Mouse (Mus musculus) neural tube, embryonic 11.5 days (tissue): ENCODE results near the gene Gm28635. TPM values are rescaled to one million over a fixed set of nuclear protein-coding genes. Genes with fewer than 3 reads are reported as not detected.

ENCODE experiments used
- polyA plus RNA-seq: library from polyadenylated mRNA; unstranded; fragments of >200 nt; fragmentation: Nextera tagmentation; extraction: Ambion mirVana; gene quantifications from 2 replicates; pipeline ENCODE4 v1.2.1, GENCODE M21; 2014

The Gm28635 gene
- polyA plus RNA-seq, 1 experiment from 2014 or later = not detected

Other genes starting within 250 kb of the Gm28635 start
- 24.5 and 27.0 TPM in 2 replicates for gene Tfpi, start 201.3 kb downstream of the Gm28635 start, polyA plus RNA-seq
- gene Ctnnd1, start 27.3 kb downstream of the Gm28635 start, polyA plus RNA-seq = 37.5 and 43.0 TPM in 2 replicates
- 0.21 and 0.27 TPM in 2 replicates for gene Btbd18, start 19.0 kb downstream of the Gm28635 start, polyA plus RNA-seq
- 378 and 404 TPM in 2 replicates for gene Selenoh, start 7.3 kb downstream of the Gm28635 start, polyA plus RNA-seq
- 59.4 and 59.6 TPM in 2 replicates for gene Med19, start 361 bp upstream of the Gm28635 start, polyA plus RNA-seq
- 180 and 189 TPM in 2 replicates for gene Tmx2, start 1.1 kb upstream of the Gm28635 start, polyA plus RNA-seq
- 27.4 and 27.6 TPM in 2 replicates for gene Zdhhc5, start 37.1 kb upstream of the Gm28635 start, polyA plus RNA-seq
- gene Clp1, start 49.3 kb upstream of the Gm28635 start, polyA plus RNA-seq = 47.2 and 48.5 TPM in 2 replicates
- gene Ypel4, start 56.0 kb upstream of the Gm28635 start, polyA plus RNA-seq = 10.5 and 12.9 TPM in 2 replicates
- 4.5 and 5.1 TPM in 2 replicates for gene Gm19426, start 65.6 kb upstream of the Gm28635 start, polyA plus RNA-seq
- 30.9 and 31.9 TPM in 2 replicates for gene Serping1, start 97.4 kb upstream of the Gm28635 start, polyA plus RNA-seq
- gene Ube2l6, start 120.8 kb upstream of the Gm28635 start, polyA plus RNA-seq = 32.8 and 34.9 TPM in 2 replicates
- 0.29 TPM in 1 of 2 replicates, not detected in the other for gene Smtnl1, start 144.6 kb upstream of the Gm28635 start, polyA plus RNA-seq
- 53.3 and 56.6 TPM in 2 replicates for gene Timm10, start 149.0 kb upstream of the Gm28635 start, polyA plus RNA-seq
- gene Slc43a1, start 160.8 kb upstream of the Gm28635 start, polyA plus RNA-seq = 17.8 and 19.1 TPM in 2 replicates
- 7.2 TPM in 2 replicates for gene Rtn4rl2, start 208.7 kb upstream of the Gm28635 start, polyA plus RNA-seq